Mouse (Mus musculus) thymus, adult 18-20 months (tissue): ENCODE measurements at regions not wholly inside any gene's neighbourhood (a gene's known extent, or its start where the extent isn't known, plus 50 kb on each side); places are given as distances from the start of the nearest gene placed in this dataset.

Source experiments
- DNase-seq, 2 experiments: peaks; one replicate each; pipeline ENCODE4 v3.0.0; 2022; ENCODE audit warnings: mixed read lengths in 2 of 2

- no peak for DNase-seq
Observed at GRCm38 (mm10) chr4:45713046-45713706, 85.6 kb upstream of the Aldh1b1 start.

DNA sequence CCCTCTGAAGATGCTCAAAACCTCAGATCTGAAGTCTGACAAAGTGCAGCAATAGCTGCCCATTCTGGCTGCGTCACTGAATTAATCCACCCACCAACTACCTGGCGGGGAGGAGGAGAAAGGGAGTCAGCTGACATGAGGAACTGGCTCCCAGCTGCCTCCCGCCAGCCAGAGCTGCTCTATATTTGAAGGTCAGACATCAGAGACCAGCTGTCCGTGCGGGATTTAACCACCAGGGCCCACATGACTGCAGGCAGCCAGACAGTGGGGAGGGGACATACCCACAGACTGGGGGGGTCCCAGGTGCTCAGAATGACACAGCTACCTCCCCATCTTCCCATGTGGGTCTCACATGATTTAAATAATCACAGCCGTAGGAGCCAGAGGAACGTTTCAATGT lies 94.8 kb upstream of the Aldh1b1 start:
- DNase-seq = no peak

DNA sequence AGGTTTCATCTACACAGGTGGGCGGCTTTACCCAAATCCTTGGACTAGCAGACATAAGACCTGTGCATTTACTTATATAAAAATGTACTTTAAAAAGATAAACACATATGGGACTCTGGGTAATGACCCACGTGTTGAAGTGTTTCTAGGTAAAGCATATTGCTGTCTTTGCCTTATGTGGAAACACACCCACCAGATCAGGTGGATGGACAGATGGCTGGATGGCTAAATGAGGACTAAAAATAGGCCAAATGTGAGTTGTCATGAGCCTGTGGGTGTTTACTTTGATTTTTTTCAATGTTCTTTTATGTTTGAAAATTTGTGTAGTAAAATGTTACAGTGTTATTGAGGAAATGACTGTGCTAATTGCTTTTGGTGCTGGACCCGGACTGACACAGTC lies 99.2 kb upstream of the Aldh1b1 start:
- DNase-seq = no peak

- DNase-seq = no peak
Observed at GRCm38 (mm10) chr4:45695239-45695638, 103.6 kb upstream of the Aldh1b1 start.

GRCm38 (mm10) chr4:45689991-45690916 lies 108.6 kb upstream of the Aldh1b1 start:
- DNase-seq = no peak

DNA sequence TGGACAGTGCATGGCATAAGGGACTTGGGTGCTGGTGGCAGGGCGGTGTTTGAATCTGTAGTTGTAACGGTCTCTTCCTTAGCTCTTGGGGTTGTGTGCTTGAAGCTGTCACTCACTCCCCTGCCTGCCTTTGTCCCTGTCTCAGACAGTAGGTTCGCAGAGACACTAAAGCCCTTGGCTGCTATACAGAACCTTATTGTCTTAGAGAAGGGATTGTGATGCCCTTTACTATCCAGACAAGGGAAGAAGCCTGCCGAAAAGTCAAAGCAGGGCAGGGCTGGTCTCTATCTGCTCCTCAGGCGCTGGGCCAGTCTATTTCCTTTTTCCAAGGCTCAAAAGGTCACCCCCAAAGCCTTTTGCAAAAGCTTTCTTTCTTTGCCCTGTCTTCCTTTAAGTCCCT lies 109.2 kb upstream of the Aldh1b1 start:
- no peak for DNase-seq

GRCm38 (mm10) chr4:45688233-45688632 lies 110.6 kb upstream of the Aldh1b1 start:
- DNase-seq = no peak

DNA sequence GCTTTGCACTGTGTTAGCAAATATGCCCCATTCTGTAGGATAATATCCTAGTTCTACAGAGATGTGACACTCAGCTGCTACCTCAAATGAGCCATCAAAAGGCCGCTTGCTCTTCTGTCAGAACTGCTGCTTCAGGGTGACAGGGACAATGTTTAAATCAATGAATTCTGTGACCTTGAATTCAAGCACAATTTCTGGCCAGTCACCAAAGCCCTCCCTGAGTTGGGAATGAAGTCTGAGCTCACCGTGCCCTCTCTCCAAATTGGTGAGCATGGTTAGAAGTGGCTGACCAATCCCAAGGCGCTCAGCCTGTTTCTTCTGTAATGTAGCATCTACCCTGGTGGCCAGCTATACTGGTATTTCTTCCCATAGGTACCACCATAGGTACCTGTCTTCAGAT lies 113.8 kb upstream of the Aldh1b1 start:
- no peak for DNase-seq

DNA sequence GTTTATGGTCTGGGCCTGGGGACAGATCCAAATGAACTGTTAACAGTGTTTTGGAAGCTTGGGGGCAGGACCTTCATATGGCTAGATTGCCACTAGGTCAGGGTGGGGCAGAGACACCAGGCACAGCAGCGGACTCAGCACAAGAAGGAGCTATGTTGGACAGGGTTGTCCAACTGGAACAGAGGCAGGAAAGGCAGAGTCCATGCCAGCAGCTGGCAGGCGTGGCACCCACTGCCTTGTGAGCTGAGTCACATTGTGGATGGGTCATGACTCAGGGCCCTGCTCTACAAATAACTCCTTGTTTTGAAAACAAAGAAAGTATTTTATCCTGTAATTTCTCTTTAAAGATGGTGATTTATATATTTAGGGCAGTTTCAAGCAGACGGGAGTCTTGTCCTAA lies 115.6 kb upstream of the Aldh1b1 start:
- no peak for DNase-seq

- no peak for DNase-seq
Observed at GRCm38 (mm10) chr4:45682746-45683145, 116.1 kb upstream of the Aldh1b1 start.

DNA sequence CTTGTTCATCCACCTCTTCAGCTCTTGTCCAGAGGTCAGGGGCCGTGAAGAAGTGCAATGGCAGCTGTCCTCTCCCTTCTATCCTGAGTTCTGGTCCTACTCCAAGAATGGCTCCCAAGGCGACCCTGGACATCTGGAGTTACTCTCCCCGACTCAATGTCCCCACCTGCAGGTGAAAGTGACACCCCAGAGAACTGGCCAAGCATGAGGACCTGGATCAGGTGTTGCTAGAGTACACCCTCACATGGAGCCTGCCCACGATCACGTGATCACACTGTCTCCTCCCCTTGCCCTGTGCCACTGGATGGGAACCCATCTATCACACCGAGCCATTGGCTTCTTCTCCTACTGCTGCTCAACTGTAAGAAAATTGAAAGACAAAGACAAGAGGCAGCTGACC lies 122.7 kb upstream of the Aldh1b1 start:
- DNase-seq = no peak

DNA sequence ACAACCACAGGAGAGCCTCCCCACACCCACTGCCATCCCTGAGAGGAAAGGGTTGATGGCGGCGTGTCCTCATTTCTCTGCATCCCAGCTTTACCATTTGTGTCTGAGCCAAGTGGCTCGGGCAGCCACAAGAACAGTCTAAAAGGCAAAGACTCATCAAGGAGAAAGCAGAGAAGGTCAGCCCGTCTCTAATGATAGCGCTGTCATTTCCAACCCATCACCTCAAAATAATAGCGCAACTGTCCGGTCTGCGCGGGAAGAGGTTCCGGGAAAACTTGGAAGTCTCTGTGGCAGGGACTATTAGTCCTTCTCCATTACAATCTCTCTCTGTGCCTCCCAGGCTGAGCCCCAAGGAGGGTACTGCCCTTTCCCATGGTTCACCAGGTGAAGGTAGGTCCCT lies 124.5 kb upstream of the Aldh1b1 start:
- DNase-seq = no peak

DNA sequence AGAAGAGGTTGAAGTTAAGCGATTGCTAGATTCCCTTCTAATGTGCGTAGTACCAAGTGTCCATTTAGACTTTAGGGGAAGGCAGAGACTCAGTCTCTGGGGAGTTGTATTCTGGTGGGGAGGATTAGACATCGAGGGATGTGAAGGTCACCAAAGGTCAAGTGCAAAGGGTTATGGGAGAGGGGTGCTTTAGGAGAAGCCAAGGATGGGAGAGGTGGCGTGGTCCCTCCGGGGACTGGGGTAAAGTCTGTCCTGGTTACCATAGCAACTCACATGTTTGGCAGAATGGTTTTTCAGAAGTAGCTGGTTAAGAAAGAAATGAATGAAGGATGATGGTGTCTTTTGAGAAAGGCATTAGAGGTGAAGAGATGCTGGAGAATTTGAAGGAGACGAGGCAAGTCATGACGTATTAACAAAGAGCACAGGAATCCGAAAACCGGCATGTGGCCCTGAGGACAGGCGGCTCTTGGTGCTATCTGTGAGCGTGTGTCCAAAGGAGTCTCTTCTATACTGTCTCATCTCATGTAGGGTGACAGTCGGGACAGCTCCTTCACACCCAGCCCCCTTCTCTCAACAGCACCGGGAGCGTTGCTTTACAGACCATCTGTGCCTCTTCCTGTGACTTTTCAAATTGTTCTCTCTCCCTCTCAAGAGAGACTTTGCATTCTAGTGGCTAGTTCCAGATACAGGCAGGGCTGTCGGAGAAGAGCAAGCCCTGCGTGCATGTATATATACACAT lies 125.6 kb upstream of the Aldh1b1 start:
- no peak for DNase-seq

DNA sequence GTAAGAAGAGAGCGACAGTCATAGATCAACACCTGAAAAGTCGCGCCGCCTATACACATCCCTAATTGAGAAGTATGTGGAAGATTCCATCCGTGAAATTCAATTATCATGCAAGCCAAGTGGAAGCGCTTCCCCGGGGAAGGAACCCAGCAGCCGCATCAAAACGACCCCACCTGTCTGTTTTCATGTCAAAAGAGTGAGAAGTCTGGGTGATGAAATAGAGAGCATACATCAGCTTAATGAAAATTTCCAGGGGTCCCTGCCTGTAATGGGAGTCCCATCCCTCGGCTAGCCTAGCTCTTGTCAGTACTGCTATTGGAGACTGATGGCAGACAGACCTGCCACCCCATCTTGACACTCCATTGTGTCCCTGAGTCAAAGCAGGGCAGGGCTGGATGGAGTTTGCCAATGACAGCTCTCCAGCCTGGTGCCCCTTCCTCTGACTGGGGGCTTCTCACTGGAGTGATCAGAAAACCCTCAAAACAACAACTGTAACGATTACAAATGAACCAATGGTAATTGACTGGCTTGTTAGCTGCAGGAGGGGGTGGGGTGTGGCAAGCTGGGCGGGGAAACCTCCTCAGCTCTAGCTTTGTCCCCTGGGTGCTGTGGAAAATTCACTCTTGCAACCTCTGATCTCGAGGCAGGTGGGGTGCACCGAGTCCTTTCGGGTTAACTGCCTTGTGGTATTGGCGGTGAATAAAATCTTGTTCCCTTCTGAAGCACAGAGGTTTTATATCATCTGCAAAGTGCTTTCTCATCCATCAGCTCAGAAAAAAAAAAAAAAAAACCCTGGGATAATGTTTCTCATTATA lies 126.4 kb upstream of the Aldh1b1 start:
- peak in 1 of 2 experiments; percentile 20 for DNase-seq

DNA sequence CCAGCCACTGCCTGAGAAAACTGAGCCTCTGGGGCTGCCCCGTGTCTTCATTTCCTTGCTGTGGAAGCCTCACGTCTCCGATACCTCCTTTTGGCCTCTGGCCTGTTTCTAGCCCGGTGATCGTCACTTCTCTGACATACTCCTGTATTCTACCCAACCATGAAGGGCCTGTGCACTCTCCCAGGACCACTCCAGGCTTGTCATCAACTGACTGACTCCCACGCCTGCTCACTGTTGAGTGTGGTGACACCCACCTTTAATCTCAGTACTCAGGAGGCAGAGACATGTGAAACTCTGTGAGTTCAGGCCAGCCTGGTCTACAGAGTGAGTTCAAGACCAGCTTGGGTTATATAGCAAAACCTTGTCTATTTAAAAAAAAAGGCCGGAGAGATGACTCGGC lies 132.1 kb upstream of the Shb start:
- no peak for DNase-seq

GRCm38 (mm10) chr4:45657350-45657978 lies 125.2 kb upstream of the Shb start:
- DNase-seq = no peak

- no peak for DNase-seq
Observed at GRCm38 (mm10) chr4:45655780-45656179, 123.5 kb upstream of the Shb start.

DNA sequence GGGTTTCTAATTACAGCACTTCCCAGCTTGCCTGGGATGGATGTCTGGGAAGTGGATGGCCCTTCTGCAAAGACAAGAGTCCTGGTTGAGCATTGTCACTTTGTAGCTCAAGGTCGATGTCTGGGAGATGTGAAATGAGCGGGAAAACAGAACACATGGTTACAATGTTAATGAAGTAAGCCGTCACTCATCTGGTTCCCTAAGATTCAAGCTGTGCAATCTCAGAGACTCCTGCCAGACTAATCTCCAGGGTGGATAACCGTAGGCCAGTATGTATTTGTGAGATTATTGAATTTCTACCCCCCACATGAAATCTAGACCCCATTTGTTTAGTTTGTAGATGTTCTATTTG lies 122.5 kb upstream of the Shb start:
- no peak for DNase-seq

DNA sequence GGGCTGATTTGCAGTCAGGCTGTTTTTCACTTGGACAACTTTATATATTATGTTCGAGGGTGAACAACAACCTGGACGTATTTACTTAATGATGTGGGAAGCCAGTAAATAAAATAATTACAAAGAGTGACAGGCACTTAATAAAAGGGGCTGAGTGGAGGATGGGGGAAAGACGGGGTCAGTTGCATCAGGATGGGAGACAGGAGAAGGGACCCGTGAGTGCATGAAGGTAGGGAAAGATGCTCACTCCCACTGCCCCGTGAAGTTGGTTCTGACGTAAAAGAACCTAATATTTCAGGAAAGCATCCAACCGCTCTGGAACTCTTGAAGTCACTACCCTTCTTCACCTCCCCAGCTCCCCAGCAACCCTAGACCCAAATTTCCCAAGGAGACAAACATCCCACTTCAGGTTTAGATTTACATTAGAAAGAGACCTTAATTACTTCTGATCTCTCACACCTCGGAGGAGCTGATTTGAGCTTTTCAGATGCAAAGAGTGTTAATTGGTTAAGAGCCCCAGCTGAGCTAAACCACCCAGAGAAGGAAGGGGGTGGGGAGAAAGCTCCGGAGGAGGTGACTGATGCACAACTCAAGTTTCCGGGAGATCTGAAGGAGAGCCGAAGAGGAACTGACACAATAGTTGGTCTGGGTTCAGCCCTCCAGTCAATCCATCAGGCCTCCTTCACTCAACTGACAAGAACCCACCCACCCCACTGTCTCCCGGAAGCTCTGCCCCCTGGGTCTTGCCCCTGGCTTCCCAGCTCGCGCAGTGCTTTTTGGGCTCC lies 121.9 kb upstream of the Shb start:
- peak in 1 of 2 experiments; percentile 8 for DNase-seq

- DNase-seq = no peak
Observed at GRCm38 (mm10) chr4:45648884-45649577, 116.8 kb upstream of the Shb start.

DNA sequence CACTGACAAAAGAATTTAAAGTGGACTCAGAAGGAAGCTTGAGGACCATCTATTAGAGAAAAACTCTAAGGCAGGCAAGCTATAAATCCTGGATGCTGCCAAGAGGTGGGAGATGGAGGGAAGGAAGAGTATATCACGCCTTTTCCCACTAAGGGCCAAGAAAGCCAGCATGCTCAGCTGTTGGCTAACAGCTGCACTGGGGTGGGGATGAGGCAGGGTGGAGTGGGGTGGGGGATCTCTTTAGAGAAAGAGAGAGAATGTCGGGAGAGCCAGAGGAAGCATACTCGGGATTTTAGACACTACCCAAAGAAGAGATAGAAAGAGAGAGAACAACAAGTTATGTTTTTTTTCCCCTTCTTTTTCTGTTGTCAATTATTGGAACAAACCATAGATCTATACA lies 115.2 kb upstream of the Shb start:
- no peak for DNase-seq
